Mouse (Mus musculus) CD4-positive, CD25-positive, alpha-beta regulatory T cell (primary cell): ENCODE data around the gene Scarf2. TPM values are rescaled to one million over a fixed set of nuclear protein-coding genes. Genes with fewer than 3 reads are reported as not detected.

Source experiments
- polyA plus RNA-seq: library from polyadenylated mRNA; unstranded; fragments of 100-300 nt; shearing (Covaris generic); gene quantifications from one replicate; pipeline ENCODE4 v1.2.1, GENCODE M21; 2017

Gene Scarf2
- not detected for polyA plus RNA-seq

DNA sequence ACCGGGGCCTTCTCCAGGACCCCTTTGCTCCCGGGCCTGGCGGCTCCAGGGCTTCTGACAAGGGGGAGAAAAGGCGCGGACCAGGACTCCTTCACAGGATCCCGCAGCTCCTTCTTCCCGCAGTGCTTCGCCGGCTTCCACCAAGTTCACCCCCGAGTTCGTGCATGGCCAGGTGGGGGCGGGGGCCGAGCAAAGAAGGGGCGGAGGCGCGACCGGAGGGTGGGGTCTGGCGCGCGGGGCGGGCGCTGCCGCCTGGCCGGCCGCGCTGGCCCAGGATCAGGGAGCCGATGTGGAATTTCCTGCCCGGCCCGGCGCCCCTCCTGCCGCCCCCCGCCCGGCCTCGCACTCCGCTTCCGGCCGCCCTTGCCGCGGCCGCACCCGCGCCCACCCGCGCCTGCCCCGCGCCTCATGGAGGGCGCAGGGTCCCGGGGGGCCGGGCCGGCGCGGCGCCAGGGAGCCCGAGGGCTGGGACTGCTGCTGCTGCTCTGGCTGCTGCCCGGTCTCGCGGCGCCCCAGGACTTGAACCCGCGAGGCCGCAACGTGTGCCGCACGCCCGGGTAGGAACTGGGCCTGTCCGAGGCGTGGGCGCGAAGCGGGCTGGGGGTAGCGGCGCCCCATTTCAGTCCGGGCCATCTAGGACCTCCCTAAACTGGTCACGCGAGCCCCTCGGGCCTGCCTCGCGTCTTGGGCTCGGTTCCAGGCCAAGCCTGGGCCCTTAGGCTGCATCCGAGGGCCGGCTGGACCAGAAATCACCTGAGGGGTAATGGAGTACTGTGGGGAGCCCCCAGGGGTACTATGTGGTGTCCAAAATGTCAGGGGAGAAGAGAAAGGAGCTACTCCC, at the start of gene Scarf2:
Scarf2 (plus strand) TSS at position 312 of the 841 bp plus-strand sequence.

DNA sequence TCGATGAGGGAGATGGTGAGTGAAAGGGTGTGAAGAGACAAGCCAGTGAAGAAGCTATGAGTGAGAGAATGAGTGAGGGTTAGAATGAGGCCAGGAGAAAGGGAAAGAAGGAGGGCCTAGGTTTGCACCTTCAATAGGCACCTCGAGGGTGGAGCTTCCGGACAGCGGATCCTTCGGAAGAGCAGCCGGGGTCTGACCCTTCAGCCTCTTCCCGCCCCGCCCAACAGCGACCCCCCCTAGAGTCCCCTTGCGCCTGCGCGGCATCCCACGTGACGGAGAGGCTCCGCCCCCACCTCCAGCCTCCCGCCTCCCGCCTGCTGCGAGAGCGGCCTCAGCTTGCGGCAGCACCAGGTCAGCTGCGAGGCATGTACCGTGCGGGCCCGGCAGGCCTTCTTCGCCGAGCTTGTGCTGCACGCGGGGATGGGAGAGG, 37.7 kb upstream of the Scarf2 start, which contains the start of gene Klhl22:
Klhl22 (plus strand) TSS at position 275 of the 430 bp plus-strand sequence.

GRCm38 (mm10) chr16:17832821-17833220, 35.7 kb downstream of the Scarf2 start, which contains the start of gene B830017H08Rik:
B830017H08Rik (plus strand) TSS chr16:17833121.

GRCm38 (mm10) chr16:17838051-17838450, 41.0 kb downstream of the Scarf2 start, which contains the start of gene Car15:
Car15 (minus strand) TSS chr16:17838364.

Other genes starting within 250 kb of the Scarf2 start
- gene Lrrc74b, start 236.0 kb upstream of the Scarf2 start, polyA plus RNA-seq: not detected
- not detected for gene P2rx6, start 235.4 kb upstream of the Scarf2 start, polyA plus RNA-seq
- gene Slc7a4, start 214.1 kb upstream of the Scarf2 start, polyA plus RNA-seq: 1.6 TPM
- gene Smpd4, start 177.9 kb upstream of the Scarf2 start, polyA plus RNA-seq: 20.8 TPM
- 0.72 TPM for gene Ccdc74a, start 150.8 kb upstream of the Scarf2 start, polyA plus RNA-seq
- 134 TPM for gene Med15, start 64.4 kb upstream of the Scarf2 start, polyA plus RNA-seq
- 19.7 TPM for gene Klhl22, start 37.7 kb upstream of the Scarf2 start, polyA plus RNA-seq
- 0.28 TPM for gene B830017H08Rik, start 35.8 kb downstream of the Scarf2 start, polyA plus RNA-seq
- 2.7 TPM for gene Car15, start 41.1 kb downstream of the Scarf2 start, polyA plus RNA-seq
- 0.34 TPM for gene Gm20518, start 94.4 kb downstream of the Scarf2 start, polyA plus RNA-seq
- 0.05 TPM for gene Tssk1, start 96.9 kb downstream of the Scarf2 start, polyA plus RNA-seq
- 63.7 TPM for gene Dgcr2, start 101.3 kb downstream of the Scarf2 start, polyA plus RNA-seq
- gene Tssk2, start 101.4 kb downstream of the Scarf2 start, polyA plus RNA-seq: not detected
- gene Ess2, start 114.1 kb downstream of the Scarf2 start, polyA plus RNA-seq: 75.6 TPM
- gene Gsc2, start 117.8 kb downstream of the Scarf2 start, polyA plus RNA-seq: not detected
- 58.4 TPM for gene Slc25a1, start 130.9 kb downstream of the Scarf2 start, polyA plus RNA-seq
- gene Vpreb2, start 183.1 kb downstream of the Scarf2 start, polyA plus RNA-seq: not detected